In the genomic region with DNA sequence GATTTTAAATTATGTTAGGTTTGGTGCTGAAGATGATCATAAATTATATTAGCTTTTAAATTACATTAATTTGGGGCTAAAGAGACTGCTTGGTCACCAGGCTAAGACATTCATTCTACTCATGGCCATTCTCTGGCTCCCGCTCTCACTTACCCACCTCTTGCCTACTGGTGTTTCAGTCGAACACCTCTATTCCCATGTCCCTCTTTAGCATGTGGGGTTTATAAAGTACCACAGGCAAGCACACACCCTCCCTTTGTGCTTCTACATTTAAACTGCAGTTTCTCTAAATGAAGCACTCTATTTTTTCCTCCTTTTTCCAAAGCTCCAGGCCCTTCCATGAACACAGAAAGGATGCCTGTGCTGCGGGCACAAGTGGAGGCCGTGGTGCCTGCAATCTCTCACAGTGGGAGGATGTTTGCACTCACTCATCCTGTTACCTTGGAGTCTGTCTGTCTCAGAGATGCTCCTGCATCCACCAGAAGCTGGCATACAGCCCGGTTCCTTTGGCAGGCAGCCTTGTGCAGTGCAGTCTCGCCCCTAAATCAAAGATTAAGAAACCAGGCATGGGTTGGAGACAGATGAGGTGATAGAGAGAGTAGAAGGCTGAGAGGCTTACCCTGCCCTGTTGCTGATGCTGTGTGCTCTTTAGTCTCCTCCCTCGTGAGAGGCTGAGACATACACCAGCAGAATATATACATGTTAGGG, we compare ENCODE assay signal across 8 mouse cellular contexts. TPM values are rescaled to one million over a fixed set of nuclear protein-coding genes. Genes with fewer than 3 reads are reported as not detected.
DNase-seq lines count a peak whose midpoint lies in the region; ATAC-seq lines count a peak whose summit lies in the region.

No protein-coding gene starts in this region.

- H3K4me1 ChIP-seq in kidney, embryonic 15.5 days = 0 out of 2 replicates have a peak, but pooled peaks cover 2% of the 10 kb centered on the region
- no peaks in the 10 kb centered on the region for H3K4me1 ChIP-seq in hindbrain, embryonic 15.5 days (replicated peaks)

- H3K4me2 ChIP-seq in kidney, embryonic 15.5 days = no peak overlapping the region
- no peak overlapping the region for H3K4me2 ChIP-seq in hindbrain, embryonic 15.5 days

- no peak overlapping the region for H3K4me3 ChIP-seq in kidney, embryonic 15.5 days (replicated peaks)
- H3K4me3 ChIP-seq in hindbrain, embryonic 15.5 days = no peak overlapping the region

- WGBS in kidney, embryonic 15.5 days = 71% methylated on average over 7 of the region's 7 CpGs
- WGBS in hindbrain, embryonic 15.5 days = 45% methylated on average over 7 of the region's 7 CpGs

- no peaks in the 10 kb centered on the region for H3K9me3 ChIP-seq in kidney, embryonic 15.5 days (replicated peaks)
- H3K9me3 ChIP-seq in hindbrain, embryonic 15.5 days = no peaks in the 10 kb centered on the region

- no peak for ATAC-seq in kidney, embryonic 15.5 days (replicated peaks; ENCODE audit: low FRiP score)
- peak; percentile 96 for ATAC-seq in hindbrain, embryonic 15.5 days (ENCODE audit: low FRiP score, low read depth)

- no peaks in the 10 kb centered on the region for H3K36me3 ChIP-seq in kidney, embryonic 15.5 days
- H3K36me3 ChIP-seq in hindbrain, embryonic 15.5 days = 0 out of 2 replicates have a peak, but pooled peaks cover 6% of the 10 kb centered on the region

- no peak overlapping the region for H3K27ac ChIP-seq in kidney, embryonic 15.5 days
- peak overlapping the region; percentile 63 for H3K27ac ChIP-seq in hindbrain, embryonic 15.5 days (replicated peaks)

- H3K9ac ChIP-seq in kidney, embryonic 15.5 days = no peak overlapping the region
- H3K9ac ChIP-seq in hindbrain, embryonic 15.5 days = no peak overlapping the region

- no peaks in the 10 kb centered on the region for H3K27me3 ChIP-seq in kidney, embryonic 15.5 days
- no peaks in the 10 kb centered on the region for H3K27me3 ChIP-seq in hindbrain, embryonic 15.5 days

- DNase-seq in kidney, postnatal 36 days = peak; percentile 2 to 53
- peak; percentile 93 to 98 for DNase-seq in cerebellum, postnatal 10 days
- DNase-seq in left cerebral cortex, postnatal 36 days (ENCODE audit: low spot score in 2 of 2) = peak; percentile 82 to 88
- peak; percentile 18 for DNase-seq in ovary, postnatal 10 days (ENCODE audit: low spot score)
- no peak for DNase-seq in spleen, postnatal 36 days (ENCODE audit: low spot score in 2 of 2)
- no peak for DNase-seq in thymus, postnatal 36 days

- intact Hi-C loops in left cerebral cortex, postnatal 36 days (cut with DNase I) = loop anchor here (5.0 kb wide), 1 partner anchor 43 kb away; no protein-coding TSS in a partner anchor

RNA-seq across cellular contexts. Expression of gene Ptn, which starts 40.6 kb away (rescaled TPM):
- 362 and 367 TPM in 2 replicates for polyA plus RNA-seq in kidney, embryonic 15.5 days (2015; fragmentation: Nextera tagmentation; extraction: Ambion mirVana)
- 786 and 825 TPM in 2 replicates for polyA plus RNA-seq in hindbrain, embryonic 15.5 days (2015; fragmentation: Nextera tagmentation; extraction: Ambion mirVana)
- total RNA-seq in left cerebral cortex, postnatal 36 days (2021) = 100 to 1,000 TPM; 406 to 414 TPM

Comparison
In these comparisons a context has a peak if more than half of its experiments do, and no peak if none do; other contexts are left out.
1. DNase-seq: peak in kidney, postnatal 36 days (2 of 2), cerebellum, postnatal 10 days (2 of 2), left cerebral cortex, postnatal 36 days (2 of 2) and ovary, postnatal 10 days (single experiment); none in spleen, postnatal 36 days (0 of 2) and thymus, postnatal 36 days (0 of 2).